Mouse (Mus musculus) lung, adult 2 months (tissue): ENCODE results near the gene Lekr1. TPM values are rescaled to one million over a fixed set of nuclear protein-coding genes. Genes with fewer than 3 reads are reported as not detected.
"Not testable (repeated sequence)": the region's sequence is repeated elsewhere in the genome, so short reads cannot be mapped to it uniquely, and the experiment has no call there.

ENCODE experiments used
- DNase-seq: peaks from one replicate; pipeline ENCODE4 v3.0.0; 2022
- H3K4me1 ChIP-seq: fragments of 200-500 bp; 2 replicates; pipeline ENCODE4 v1.6.1; 2011; ENCODE audit warnings: low read length; ENCODE audit not compliant: control insufficient read depth, insufficient read depth
- H3K4me3 ChIP-seq: fragments of 200-500 bp; replicated peaks from 2 replicates; pipeline ENCODE3; 2011; ENCODE audit warnings: low read depth, mild to moderate bottlenecking, control low read depth, low read length; ENCODE audit errors: extremely low read depth
- CTCF ChIP-seq: fragments of 200-500 bp; IDR thresholded peaks from 2 replicates; pipeline ENCODE4 v1.5.1; 2011; ENCODE audit warnings: mild to moderate bottlenecking, low read length, control low read depth; ENCODE audit not compliant: insufficient read depth
- POLR2A ChIP-seq: fragments of 200-500 bp; IDR thresholded peaks from 2 replicates; pipeline ENCODE4 v1.6.1; 2011; ENCODE audit warnings: low read depth, mild to moderate bottlenecking, control low read depth, low read length, borderline replicate concordance; ENCODE audit errors: extremely low read depth
- WGBS: fragments of 180-500 bp; shearing (Covaris S2); methylation state at CpG from one replicate; pipeline ENCODE4 v1.1.7; 2018; 5-methylcytosine and 5-hydroxymethylcytosine counted together
- polyA plus RNA-seq: library from polyadenylated mRNA; depleted of rRNA; stranded (reverse); fragments of >200 nt; gene quantifications from 2 replicates; pipeline ENCODE4 v1.2.3, GENCODE M21; 2012

Gene Lekr1
- polyA plus RNA-seq, 1 experiment = 1.3 TPM

GRCm38 (mm10) chr3:65764511-65765508, 98.8 kb downstream of the Lekr1 start:
- 74% methylated on average over 20 of the region's 20 CpGs for WGBS
- no peaks in the 10 kb centered on the region for H3K4me1 ChIP-seq
- TF ChIP-seq POLR2A (no peak), CTCF (no peak)
- no peak for DNase-seq
- no peak overlapping the region for H3K4me3 ChIP-seq

DNA sequence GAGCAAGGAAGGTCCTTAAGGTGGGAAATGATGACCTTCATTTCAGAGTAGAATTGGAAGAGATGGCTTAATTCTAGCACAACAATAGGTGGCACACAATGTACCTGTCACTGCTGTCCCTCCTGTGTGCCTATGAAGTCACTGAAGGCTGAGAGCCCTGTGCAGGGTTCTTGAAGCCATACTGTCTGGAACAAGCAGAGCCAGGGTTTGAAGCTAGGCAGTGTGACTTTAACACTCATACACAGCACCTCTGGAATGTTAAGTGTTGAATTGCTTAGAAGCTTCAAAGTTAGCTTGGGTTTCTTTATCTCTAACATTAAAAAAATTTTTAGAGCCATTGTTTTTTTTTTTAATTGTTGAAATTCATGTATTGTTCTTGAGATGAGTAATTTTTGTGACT, 100.4 kb downstream of the Lekr1 start:
- no peaks in the 10 kb centered on the region for H3K4me1 ChIP-seq
- TF ChIP-seq CTCF (no peak), POLR2A (no peak)
- no peak for DNase-seq
- H3K4me3 ChIP-seq = no peak overlapping the region

- no peak overlapping the region for H3K4me3 ChIP-seq
- DNase-seq = no peak
- no peaks in the 10 kb centered on the region for H3K4me1 ChIP-seq
- 44% methylated on average over 6 of the region's 6 CpGs for WGBS
- TF ChIP-seq CTCF (no peak), POLR2A (no peak)
Observed at GRCm38 (mm10) chr3:65767202-65767862, 101.3 kb downstream of the Lekr1 start.

DNA sequence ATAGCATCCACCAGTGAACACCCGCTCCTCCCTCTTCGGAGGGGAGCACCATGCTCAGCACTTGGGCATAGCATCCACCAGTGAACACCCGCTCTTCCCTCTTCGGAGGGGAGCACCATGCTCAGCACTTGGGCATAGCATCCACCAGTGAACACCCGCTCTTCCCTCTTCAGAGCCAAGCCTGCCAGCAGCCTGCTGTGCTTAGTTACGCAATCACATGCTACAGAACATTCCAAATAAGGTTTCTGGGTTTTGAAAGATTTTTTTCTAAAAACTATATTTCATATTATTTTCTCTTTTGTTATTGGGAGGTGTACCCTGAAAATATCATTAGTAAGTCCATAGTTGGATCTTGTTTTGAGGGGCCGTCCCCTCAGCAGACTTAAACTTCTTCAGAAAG, 103.6 kb downstream of the Lekr1 start:
- not testable (repeated sequence) for H3K4me1 ChIP-seq, DNase-seq
- 85% methylated on average over 7 of the region's 7 CpGs for WGBS

DNA sequence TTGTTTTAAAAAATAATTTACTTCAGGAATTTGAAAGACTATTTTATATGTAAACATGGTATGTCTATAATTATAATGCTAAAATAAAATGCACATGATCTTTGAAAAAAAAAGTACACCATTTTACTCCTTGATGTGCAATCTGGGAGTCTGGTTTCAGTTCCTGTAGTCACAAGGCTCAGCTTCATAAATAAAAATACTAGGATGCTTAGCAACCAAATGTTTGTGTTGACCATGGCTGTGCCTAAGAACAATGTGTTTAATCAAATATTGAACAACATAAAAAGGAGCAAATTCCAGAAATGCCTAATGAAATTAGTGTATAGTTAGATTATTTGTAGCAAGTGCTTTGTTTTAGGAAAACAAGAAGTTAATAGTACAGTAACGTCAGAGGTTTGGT, 107.9 kb downstream of the Lekr1 start:
- TF ChIP-seq POLR2A (no peak), CTCF (no peak)
- H3K4me3 ChIP-seq = no peak overlapping the region
- 60% methylated on average over 1 of the region's 1 CpGs for WGBS
- no peaks in the 10 kb centered on the region for H3K4me1 ChIP-seq
- no peak for DNase-seq

More for the DNA sequence above, 103.6 kb downstream of the Lekr1 start:
- not testable (repeated sequence) for H3K4me3 ChIP-seq

DNA sequence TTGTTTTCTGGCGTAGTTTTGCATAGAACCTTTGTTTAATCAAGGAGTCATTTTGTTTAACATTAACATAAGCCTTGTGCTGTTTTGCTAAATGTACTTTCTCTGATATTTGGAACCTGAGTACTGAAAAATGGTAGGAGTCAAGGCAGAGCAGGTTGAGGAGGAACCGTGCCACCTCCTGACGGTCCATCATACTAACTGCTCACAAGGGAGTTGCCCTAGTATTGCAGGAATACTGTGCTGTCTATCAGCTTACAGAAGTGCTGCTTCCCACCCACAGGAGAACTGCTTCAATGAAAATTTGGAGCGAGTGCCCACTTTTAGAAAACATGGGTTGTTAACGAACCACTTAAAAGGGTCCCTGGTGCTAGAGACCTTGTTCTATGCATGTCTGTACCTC, 109.1 kb downstream of the Lekr1 start:
- no peak for TF ChIP-seq CTCF
- no peak for TF ChIP-seq POLR2A
- DNase-seq = no peak
- WGBS = 79% methylated on average over 5 of the region's 5 CpGs
- Histone ChIP-seq H3K4me3 (no peak overlapping the region), H3K4me1 (no peaks in the 10 kb centered on the region)

- Histone ChIP-seq H3K4me3 (no peak overlapping the region), H3K4me1 (no peaks in the 10 kb centered on the region)
- whole genome bisulfite sequencing = 70% methylated on average over 5 of the region's 5 CpGs
- DNase-seq = no peak
- TF ChIP-seq CTCF (no peak), POLR2A (no peak)
Observed at GRCm38 (mm10) chr3:65782246-65782645, 116.2 kb downstream of the Lekr1 start.

GRCm38 (mm10) chr3:65790076-65790685, 124.2 kb downstream of the Lekr1 start:
- Histone ChIP-seq H3K4me1 (no peaks in the 10 kb centered on the region), H3K4me3 (no peak overlapping the region)
- DNase-seq = no peak
- TF ChIP-seq CTCF (no peak), POLR2A (no peak)
- WGBS = 31% methylated on average over 3 of the region's 3 CpGs

- no peak overlapping the region for H3K4me3 ChIP-seq
- 79% methylated on average over 4 of the region's 4 CpGs for WGBS
- H3K4me1 ChIP-seq = no peaks in the 10 kb centered on the region
- TF ChIP-seq CTCF = no peak
- no peak for TF ChIP-seq POLR2A
- no peak for DNase-seq
Observed at GRCm38 (mm10) chr3:65793561-65793960, 127.5 kb downstream of the Lekr1 start.

DNA sequence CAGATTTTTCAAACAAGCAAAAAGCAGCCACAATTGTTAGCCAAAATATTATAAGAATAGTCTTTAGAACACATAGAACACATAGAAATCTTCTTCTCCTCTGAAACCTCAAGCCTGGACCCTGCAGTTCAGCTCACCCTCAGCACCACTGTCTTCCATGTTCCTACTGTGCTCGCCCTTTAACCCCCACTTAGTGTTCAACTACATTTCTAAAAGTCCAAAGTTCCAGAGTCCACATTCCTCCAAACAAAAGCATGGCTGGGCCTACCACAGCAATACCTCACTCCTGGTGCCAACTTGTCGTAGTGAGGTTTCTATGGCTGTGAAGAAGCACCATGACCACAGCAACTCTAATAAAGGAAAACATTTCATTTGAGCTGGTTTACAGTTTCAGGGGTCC, 128.7 kb downstream of the Lekr1 start:
- no peak for DNase-seq
- no peaks in the 10 kb centered on the region for H3K4me1 ChIP-seq
- 91% methylated on average over 2 of the region's 2 CpGs for WGBS
- no peak overlapping the region for H3K4me3 ChIP-seq
- TF ChIP-seq CTCF (no peak), POLR2A (no peak)
